Mouse (Mus musculus) intestine, postnatal 0 days (tissue): ENCODE measurements around the gene Rnf135. TPM values are rescaled to one million over a fixed set of nuclear protein-coding genes. Genes with fewer than 3 reads are reported as not detected.
"Not testable (repeated sequence)": the region's sequence is repeated elsewhere in the genome, so short reads cannot be mapped to it uniquely, and the experiment has no call there.

Source experiments
- ATAC-seq: fragments of 200-750 bp; cut with Nextera tagmentation; 2 replicates; pipeline ENCODE4 v1.8.0; 2017; ENCODE audit warnings: mild to moderate bottlenecking, moderate TSS enrichment, moderate library complexity
- H3K27ac ChIP-seq: fragments of 300-500 bp; sonication (generic); 2 replicates; pipeline ENCODE4 v1.5.1; 2014; ENCODE audit warnings: mild to moderate bottlenecking, low read depth, low read length, moderate library complexity
- H3K27me3 ChIP-seq: fragments of 300-500 bp; sonication (generic); replicated peaks from 2 replicates; pipeline ENCODE4 v1.6.1; 2014; ENCODE audit warnings: low read length, mixed read lengths; ENCODE audit not compliant: control insufficient read depth, insufficient read depth
- H3K36me3 ChIP-seq: fragments of 300-500 bp; sonication (generic); 2 replicates; pipeline ENCODE4 v1.6.1; 2014; ENCODE audit warnings: mild to moderate bottlenecking, moderate library complexity; ENCODE audit not compliant: control insufficient read depth, insufficient read depth
- H3K4me1 ChIP-seq: fragments of 300-500 bp; sonication (generic); replicated peaks from 2 replicates; pipeline ENCODE4 v1.6.1; 2014; ENCODE audit warnings: antibody characterized with exemption, low read length, mixed read lengths; ENCODE audit not compliant: control insufficient read depth, insufficient read depth
- H3K4me2 ChIP-seq: fragments of 300-500 bp; sonication (generic); replicated peaks from 2 replicates; pipeline ENCODE4 v1.6.1; 2014; ENCODE audit warnings: low read depth, mild to moderate bottlenecking, moderate library complexity
- H3K4me3 ChIP-seq: fragments of 300-500 bp; sonication (generic); 2 replicates; pipeline ENCODE4 v1.5.1; 2014; ENCODE audit warnings: low read depth, low read length
- H3K9ac ChIP-seq: fragments of 300-500 bp; sonication (generic); 2 replicates; pipeline ENCODE4 v1.6.1; 2014; ENCODE audit warnings: mild to moderate bottlenecking, low read depth, low read length
- H3K9me3 ChIP-seq: fragments of 300-500 bp; sonication (generic); 2 replicates; pipeline ENCODE4 v1.6.1; 2016; ENCODE audit warnings: mixed run types; ENCODE audit not compliant: control insufficient read depth
- CTCF ChIP-seq: sonication (generic); IDR thresholded peaks from 2 replicates; pipeline ENCODE4 v1.5.1; 2016; ENCODE audit warnings: low read depth, mild to moderate bottlenecking, control low read depth, antibody characterized with exemption, moderate library complexity
- WGBS: fragments of 180-500 bp; shearing (Covaris S2); extraction: QIAGEN DNeasy Blood & Tissue Kit; methylation state at CpG from one replicate; pipeline ENCODE4 v1.1.7; 2014; 5-methylcytosine and 5-hydroxymethylcytosine counted together
- polyA plus RNA-seq: library from polyadenylated mRNA; unstranded; fragments of >200 nt; fragmentation: Nextera tagmentation; extraction: Ambion mirVana; gene quantifications from 2 replicates; pipeline ENCODE4 v1.2.1, GENCODE M21; 2015

Rnf135 gene
- polyA plus RNA-seq, 1 experiment from 2014 or later, result 8.9 TPM

- H3K4me3 ChIP-seq, result no peak overlapping the region
- no peak for ATAC-seq
- no peak overlapping the region for H3K9ac ChIP-seq
- no peaks in the 10 kb centered on the region for H3K36me3 ChIP-seq
- H3K27ac ChIP-seq, result no peak overlapping the region
- 79% methylated on average over 11 of the region's 11 CpGs for WGBS
- H3K9me3 ChIP-seq, result no peaks in the 10 kb centered on the region
- no peaks in the 10 kb centered on the region for H3K4me1 ChIP-seq
- H3K4me2 ChIP-seq, result no peak overlapping the region
- H3K27me3 ChIP-seq, result no peaks in the 10 kb centered on the region
- TF ChIP-seq CTCF, result no peak
These were observed 6.4 kb upstream of the Rnf135 start for GRCm38 (mm10) chr11:80176911-80177895.

- H3K9ac ChIP-seq, result no peak overlapping the region
- H3K4me1 ChIP-seq, result no peaks in the 10 kb centered on the region
- no peaks in the 10 kb centered on the region for H3K9me3 ChIP-seq
- H3K36me3 ChIP-seq, result no peaks in the 10 kb centered on the region
- no peak overlapping the region for H3K4me3 ChIP-seq
- 79% methylated on average over 8 of the region's 8 CpGs for WGBS
- no peak for TF ChIP-seq CTCF
- H3K4me2 ChIP-seq, result no peak overlapping the region
- no peak for ATAC-seq
- no peak overlapping the region for H3K27ac ChIP-seq
- H3K27me3 ChIP-seq, result no peaks in the 10 kb centered on the region
These were observed 5.3 kb upstream of the Rnf135 start for GRCm38 (mm10) chr11:80178316-80178715.

DNA sequence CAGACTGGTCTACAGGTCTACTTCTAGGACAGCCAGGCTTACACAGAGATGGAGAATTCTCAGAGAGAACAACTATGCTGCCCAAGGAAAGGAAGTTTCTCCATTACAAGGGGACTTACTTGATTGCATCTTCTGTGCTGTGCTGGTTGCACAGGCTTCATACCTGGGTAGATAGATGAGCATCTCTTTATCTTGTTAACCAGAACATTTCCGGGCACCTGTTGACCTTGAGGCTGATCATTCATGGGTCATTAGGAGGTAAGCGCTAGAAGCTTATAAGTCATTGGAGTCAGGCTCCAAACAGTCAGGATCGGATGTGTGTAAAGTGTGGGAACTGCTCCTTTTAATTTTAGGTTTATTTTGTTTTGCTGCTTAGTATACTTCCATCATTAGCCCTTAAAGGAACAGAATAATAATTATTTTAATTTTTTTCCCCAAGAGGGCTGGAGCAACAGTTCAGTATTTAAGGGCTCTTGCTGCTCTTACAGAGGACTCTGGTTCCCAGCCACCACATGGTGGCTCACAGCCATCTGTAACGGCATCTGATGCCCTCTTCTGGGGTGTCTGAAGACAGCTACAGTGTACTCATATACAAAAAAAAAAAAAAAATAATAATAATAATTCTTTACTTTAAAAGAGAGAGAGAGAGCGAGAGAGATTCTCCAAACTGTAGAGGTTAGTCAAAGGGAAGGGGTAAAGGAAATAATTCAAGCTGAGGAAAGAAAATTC lies 2.5 kb upstream of the Rnf135 start:
- Histone ChIP-seq H3K27me3 (no peaks in the 10 kb centered on the region), H3K9me3 (no peaks in the 10 kb centered on the region), H3K9ac (no peak overlapping the region), H3K4me3 (no peak overlapping the region), H3K4me1 (0 out of 2 replicates have a peak, but pooled peaks cover 4% of the 10 kb centered on the region), H3K36me3 (no peaks in the 10 kb centered on the region), H3K4me2 (no peak overlapping the region), H3K27ac (no peak overlapping the region)
- peak; percentile 45 for TF ChIP-seq CTCF
- no peak for ATAC-seq
- WGBS, result 65% methylated on average over 5 of the region's 5 CpGs

DNA sequence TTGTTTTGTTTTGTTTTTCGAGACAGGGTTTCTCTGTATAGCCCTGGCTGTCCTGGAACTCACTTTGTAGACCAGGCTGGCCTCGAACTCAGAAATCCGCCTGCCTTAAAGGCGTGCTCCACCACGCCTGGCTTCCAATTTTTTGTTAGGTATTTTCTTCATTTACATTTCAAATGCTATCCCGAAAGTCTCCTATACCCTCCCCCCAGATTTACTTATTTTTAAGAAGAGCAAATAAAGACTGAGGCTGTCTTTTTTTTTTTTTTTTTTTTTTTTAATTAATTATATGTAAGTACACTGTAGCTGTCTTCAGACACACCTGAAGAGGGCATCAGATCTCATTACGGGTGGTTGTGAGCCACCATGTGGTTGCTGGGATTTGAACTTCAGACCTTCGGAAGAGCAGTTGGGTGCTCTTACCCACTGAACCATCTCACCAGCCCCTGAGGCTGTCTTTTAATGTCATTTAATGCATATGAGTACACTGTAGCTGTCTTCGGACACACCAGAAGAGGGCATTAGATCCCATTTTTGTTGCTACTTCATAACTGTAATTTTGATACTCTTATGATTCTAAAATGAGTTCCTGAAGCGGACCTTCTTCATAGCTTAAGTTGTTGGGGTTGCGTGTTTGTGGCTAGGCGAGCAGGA lies 472 bp upstream of the Rnf135 start:
- Histone ChIP-seq H3K4me2 (peak overlapping the region; percentile 79), H3K9ac (peak overlapping the region; percentile 80), H3K4me3 (peak overlapping the region; percentile 88), H3K27ac (peak overlapping the region; percentile 92; the same call in 1 of the 2 replicates)
- not testable (repeated sequence) for H3K9me3 ChIP-seq, H3K27me3 ChIP-seq, H3K4me1 ChIP-seq, H3K36me3 ChIP-seq
- 41% methylated on average over 12 of the region's 12 CpGs for WGBS
- TF ChIP-seq CTCF, result peak; percentile 62
- ATAC-seq, result peak; percentile 61

- ATAC-seq, result no peak
- 74% methylated on average over 6 of the region's 6 CpGs for WGBS
- peak overlapping the region; percentile 80; the same call in 1 of the 2 replicates for H3K9ac ChIP-seq
These were observed 950 bp downstream of the Rnf135 start for GRCm38 (mm10) chr11:80184531-80185071.

DNA sequence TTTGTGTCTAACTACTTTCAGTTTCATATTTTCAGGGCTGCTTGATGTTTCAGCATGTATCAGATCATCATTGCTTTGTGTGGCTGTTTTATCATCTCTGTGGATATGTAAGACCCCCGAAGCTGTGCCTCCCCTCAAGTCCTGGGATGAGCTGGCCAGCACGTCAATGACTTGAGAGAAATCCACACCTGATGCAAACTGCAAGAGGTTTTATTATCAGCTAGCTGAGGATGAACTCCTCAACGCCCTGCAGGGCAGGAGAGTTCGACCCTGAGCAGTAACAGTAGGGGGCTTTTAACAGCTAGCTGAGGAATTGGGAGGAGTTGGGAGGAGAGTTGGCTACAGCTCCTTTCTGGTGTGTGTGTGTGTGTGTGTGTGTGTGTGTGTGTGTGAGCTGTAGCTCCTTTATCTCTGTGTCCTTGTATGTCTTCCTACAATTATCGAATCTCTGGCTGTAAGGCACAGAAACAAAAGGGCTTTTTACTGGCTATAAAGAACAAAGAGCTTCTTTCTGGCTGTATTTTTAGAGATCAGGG lies 1.9 kb downstream of the Rnf135 start:
- not testable (repeated sequence) for ATAC-seq
- H3K27ac ChIP-seq, result 0 out of 2 replicates have a peak overlapping the region, but pooled peaks have one; percentile 21
- H3K4me3 ChIP-seq, result peak overlapping the region; percentile 88; the same call in 1 of the 2 replicates

More at GRCm38 (mm10) chr11:80184531-80185071, 950 bp downstream of the Rnf135 start:
- H3K27ac ChIP-seq, result peak overlapping the region; percentile 92
- H3K27me3 ChIP-seq, result no peaks in the 10 kb centered on the region
- H3K4me3 ChIP-seq, result peak overlapping the region; percentile 88
- no peaks in the 10 kb centered on the region for H3K9me3 ChIP-seq
- H3K4me1 ChIP-seq, result 0 out of 2 replicates have a peak, but pooled peaks cover 4% of the 10 kb centered on the region
- TF ChIP-seq CTCF, result no peak
- peak overlapping the region; percentile 79 for H3K4me2 ChIP-seq
- H3K36me3 ChIP-seq, result peaks cover 7% of the 10 kb centered on the region

More for the DNA sequence above, 1.9 kb downstream of the Rnf135 start:
- WGBS, result 57% methylated on average over 5 of the region's 5 CpGs
- H3K4me1 ChIP-seq, H3K9me3 ChIP-seq, H3K27me3 ChIP-seq, H3K9ac ChIP-seq: not testable (repeated sequence)
- Histone ChIP-seq H3K4me2 (peak overlapping the region; percentile 79), H3K36me3 (peaks cover 10% of the 10 kb centered on the region)
